Mouse (Mus musculus): ENCODE results near the gene Pde10a. TPM values are rescaled to one million over a fixed set of nuclear protein-coding genes. Genes with fewer than 3 reads are reported as not detected.

Pde10a gene
- total RNA-seq, 1 experiment from 2014 or later, result 0.84 TPM

- ATAC-seq (replicated peaks in 1 of 2; ENCODE audit: insufficient read depth in 1 of 2, low FRiP score in 2 of 2, low TSS enrichment in 1 of 2, low read depth in 1 of 2, poor library complexity in 2 of 2, severe bottlenecking in 2 of 2), result no peak
These were observed 240.9 kb downstream of the Pde10a start for GRCm38 (mm10) chr17:8765987-8766576.

- ATAC-seq (replicated peaks in 1 of 2; ENCODE audit: insufficient read depth in 1 of 2, low FRiP score in 2 of 2, low TSS enrichment in 1 of 2, low read depth in 1 of 2, poor library complexity in 2 of 2, severe bottlenecking in 2 of 2), result no peak
These were observed 244.0 kb downstream of the Pde10a start for GRCm38 (mm10) chr17:8769155-8769554.

GRCm38 (mm10) chr17:8773391-8773790, 248.2 kb downstream of the Pde10a start:
- no peak for ATAC-seq (replicated peaks in 1 of 2; ENCODE audit: insufficient read depth in 1 of 2, low FRiP score in 2 of 2, low TSS enrichment in 1 of 2, low read depth in 1 of 2, poor library complexity in 2 of 2, severe bottlenecking in 2 of 2)

- ATAC-seq (replicated peaks in 1 of 2; ENCODE audit: insufficient read depth in 1 of 2, low FRiP score in 2 of 2, low TSS enrichment in 1 of 2, low read depth in 1 of 2, poor library complexity in 2 of 2, severe bottlenecking in 2 of 2), result no peak
These were observed 249.1 kb downstream of the Pde10a start for GRCm38 (mm10) chr17:8774301-8774700.

- no peak for ATAC-seq (replicated peaks in 1 of 2; ENCODE audit: insufficient read depth in 1 of 2, low FRiP score in 2 of 2, low TSS enrichment in 1 of 2, low read depth in 1 of 2, poor library complexity in 2 of 2, severe bottlenecking in 2 of 2)
These were observed 250.5 kb downstream of the Pde10a start for GRCm38 (mm10) chr17:8775571-8776161.

- no peak for ATAC-seq (replicated peaks in 1 of 2; ENCODE audit: insufficient read depth in 1 of 2, low FRiP score in 2 of 2, low TSS enrichment in 1 of 2, low read depth in 1 of 2, poor library complexity in 2 of 2, severe bottlenecking in 2 of 2)
These were observed 252.5 kb downstream of the Pde10a start for GRCm38 (mm10) chr17:8777710-8778109.

- ATAC-seq (replicated peaks in 1 of 2; ENCODE audit: insufficient read depth in 1 of 2, low FRiP score in 2 of 2, low TSS enrichment in 1 of 2, low read depth in 1 of 2, poor library complexity in 2 of 2, severe bottlenecking in 2 of 2), result no peak
These were observed 253.7 kb downstream of the Pde10a start for GRCm38 (mm10) chr17:8778839-8779238.

- no peak for ATAC-seq (replicated peaks in 1 of 2; ENCODE audit: insufficient read depth in 1 of 2, low FRiP score in 2 of 2, low TSS enrichment in 1 of 2, low read depth in 1 of 2, poor library complexity in 2 of 2, severe bottlenecking in 2 of 2)
These were observed 255.3 kb downstream of the Pde10a start for GRCm38 (mm10) chr17:8780484-8780883.

GRCm38 (mm10) chr17:8781040-8781439, 255.9 kb downstream of the Pde10a start:
- no peak for ATAC-seq (replicated peaks in 1 of 2; ENCODE audit: insufficient read depth in 1 of 2, low FRiP score in 2 of 2, low TSS enrichment in 1 of 2, low read depth in 1 of 2, poor library complexity in 2 of 2, severe bottlenecking in 2 of 2)

GRCm38 (mm10) chr17:8781576-8781975, 256.4 kb downstream of the Pde10a start:
- no peak for ATAC-seq (replicated peaks in 1 of 2; ENCODE audit: insufficient read depth in 1 of 2, low FRiP score in 2 of 2, low TSS enrichment in 1 of 2, low read depth in 1 of 2, poor library complexity in 2 of 2, severe bottlenecking in 2 of 2)

- no peak for ATAC-seq (replicated peaks in 1 of 2; ENCODE audit: insufficient read depth in 1 of 2, low FRiP score in 2 of 2, low TSS enrichment in 1 of 2, low read depth in 1 of 2, poor library complexity in 2 of 2, severe bottlenecking in 2 of 2)
These were observed 260.7 kb downstream of the Pde10a start for GRCm38 (mm10) chr17:8785908-8786307.

GRCm38 (mm10) chr17:8786484-8786883, 261.3 kb downstream of the Pde10a start:
- ATAC-seq (replicated peaks in 1 of 2; ENCODE audit: insufficient read depth in 1 of 2, low FRiP score in 2 of 2, low TSS enrichment in 1 of 2, low read depth in 1 of 2, poor library complexity in 2 of 2, severe bottlenecking in 2 of 2), result no peak

- ATAC-seq (replicated peaks in 1 of 2; ENCODE audit: insufficient read depth in 1 of 2, low FRiP score in 2 of 2, low TSS enrichment in 1 of 2, low read depth in 1 of 2, poor library complexity in 2 of 2, severe bottlenecking in 2 of 2), result no peak
These were observed 262.6 kb downstream of the Pde10a start for GRCm38 (mm10) chr17:8787762-8788161.

GRCm38 (mm10) chr17:8791561-8791960, 266.4 kb downstream of the Pde10a start:
- no peak for ATAC-seq (replicated peaks in 1 of 2; ENCODE audit: insufficient read depth in 1 of 2, low FRiP score in 2 of 2, low TSS enrichment in 1 of 2, low read depth in 1 of 2, poor library complexity in 2 of 2, severe bottlenecking in 2 of 2)

GRCm38 (mm10) chr17:8792611-8793010, 267.4 kb downstream of the Pde10a start:
- ATAC-seq (replicated peaks in 1 of 2; ENCODE audit: insufficient read depth in 1 of 2, low FRiP score in 2 of 2, low TSS enrichment in 1 of 2, low read depth in 1 of 2, poor library complexity in 2 of 2, severe bottlenecking in 2 of 2), result no peak

GRCm38 (mm10) chr17:8797624-8798023, 272.5 kb downstream of the Pde10a start:
- ATAC-seq (replicated peaks in 1 of 2; ENCODE audit: insufficient read depth in 1 of 2, low FRiP score in 2 of 2, low TSS enrichment in 1 of 2, low read depth in 1 of 2, poor library complexity in 2 of 2, severe bottlenecking in 2 of 2), result no peak

GRCm38 (mm10) chr17:8798531-8799295, 273.5 kb downstream of the Pde10a start:
- ATAC-seq (replicated peaks in 1 of 2; ENCODE audit: insufficient read depth in 1 of 2, low FRiP score in 2 of 2, low TSS enrichment in 1 of 2, low read depth in 1 of 2, poor library complexity in 2 of 2, severe bottlenecking in 2 of 2), result no peak

GRCm38 (mm10) chr17:8799296-8799731, 274.1 kb downstream of the Pde10a start:
- no peak for ATAC-seq (replicated peaks in 1 of 2; ENCODE audit: insufficient read depth in 1 of 2, low FRiP score in 2 of 2, low TSS enrichment in 1 of 2, low read depth in 1 of 2, poor library complexity in 2 of 2, severe bottlenecking in 2 of 2)

All from hematopoietic stem cell, adult 5-6 weeks (primary cell).